Mouse (Mus musculus) lung, postnatal 36 days (tissue): ENCODE measurements around the gene Slc44a3.
"Not testable (repeated sequence)": the region's sequence is repeated elsewhere in the genome, so short reads cannot be mapped to it uniquely, and the experiment has no call there.

Experiments used
- DNase-seq: peaks from one replicate; pipeline ENCODE4 v3.0.0; 2022; ENCODE audit warnings: mixed read lengths

The Slc44a3 gene

DNA sequence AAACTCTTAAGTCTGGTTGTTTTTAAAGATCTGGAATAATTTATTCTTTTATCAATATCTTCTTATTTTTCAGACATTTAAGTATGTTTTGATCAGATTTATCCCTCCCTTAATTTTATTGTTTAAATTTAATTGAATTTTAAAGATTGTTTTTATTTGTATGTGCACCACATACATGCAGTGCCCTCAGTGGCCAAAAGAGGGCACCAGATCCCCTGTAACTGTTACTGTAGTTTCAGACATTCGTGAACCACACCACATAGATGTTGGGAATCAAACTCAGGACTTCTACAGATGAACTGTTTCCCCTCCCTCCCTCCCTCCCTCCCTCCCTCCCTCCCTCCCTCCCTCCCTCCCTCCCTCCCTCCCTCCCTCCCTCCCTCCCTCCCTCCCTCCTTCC is 18.2 kb upstream of the Slc44a3 start:
- DNase-seq = peak; percentile 77

DNA sequence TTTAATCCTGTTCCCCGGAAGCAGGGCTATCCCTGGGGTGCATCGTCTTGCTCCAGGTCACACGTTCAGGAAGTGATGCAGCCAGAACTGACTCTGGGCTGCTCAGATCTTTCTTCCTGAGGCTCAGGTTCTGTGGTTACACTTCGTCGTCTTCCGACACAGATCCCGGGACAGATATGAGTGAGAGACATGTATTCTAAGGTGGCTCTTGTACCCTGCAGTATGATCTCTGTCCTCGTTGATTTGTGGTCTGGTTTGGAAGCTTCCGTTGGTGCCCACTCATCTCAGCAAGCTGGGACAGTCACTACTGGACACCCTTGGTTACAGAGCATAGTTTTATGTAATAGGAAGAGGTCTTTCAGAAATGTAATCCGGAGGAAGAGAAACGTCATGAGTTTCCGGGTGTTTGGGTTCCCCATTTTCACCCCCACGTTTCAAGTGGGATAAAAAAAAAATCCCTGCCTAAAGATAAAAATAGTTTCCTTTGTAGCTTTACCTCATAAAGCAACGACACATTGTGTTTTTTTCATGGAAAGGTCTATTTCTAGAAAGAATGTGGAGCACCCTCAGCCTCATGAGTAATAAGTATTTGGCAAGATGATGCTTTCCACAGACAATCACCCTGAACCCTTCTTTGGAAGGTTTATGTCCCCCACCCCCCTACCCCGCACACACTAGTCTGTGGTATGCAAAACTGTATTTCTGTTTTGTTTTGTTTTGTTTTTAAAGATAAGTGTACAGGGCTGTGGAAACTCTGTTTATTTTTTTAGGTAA is 15.8 kb upstream of the Slc44a3 start:
- no peak for DNase-seq

DNA sequence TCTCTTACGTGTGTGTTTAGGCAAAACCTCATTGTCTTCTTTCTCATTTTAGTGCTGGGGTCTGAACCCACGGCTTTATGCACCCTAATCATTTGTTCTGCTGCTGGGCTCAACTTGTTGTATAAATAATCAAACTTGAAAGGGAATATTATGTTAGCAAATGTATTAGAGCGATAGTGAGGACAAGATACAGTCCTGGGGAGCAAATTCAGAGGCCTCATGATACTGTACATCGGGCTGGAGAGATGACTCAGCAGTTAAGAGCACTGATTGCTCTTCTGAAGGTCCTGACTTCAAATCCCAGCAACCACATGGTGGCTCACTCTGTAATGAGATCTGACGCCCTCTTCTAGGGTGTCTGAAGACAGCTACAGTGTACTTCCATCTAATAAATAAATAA is 8.4 kb upstream of the Slc44a3 start:
- no peak for DNase-seq

DNA sequence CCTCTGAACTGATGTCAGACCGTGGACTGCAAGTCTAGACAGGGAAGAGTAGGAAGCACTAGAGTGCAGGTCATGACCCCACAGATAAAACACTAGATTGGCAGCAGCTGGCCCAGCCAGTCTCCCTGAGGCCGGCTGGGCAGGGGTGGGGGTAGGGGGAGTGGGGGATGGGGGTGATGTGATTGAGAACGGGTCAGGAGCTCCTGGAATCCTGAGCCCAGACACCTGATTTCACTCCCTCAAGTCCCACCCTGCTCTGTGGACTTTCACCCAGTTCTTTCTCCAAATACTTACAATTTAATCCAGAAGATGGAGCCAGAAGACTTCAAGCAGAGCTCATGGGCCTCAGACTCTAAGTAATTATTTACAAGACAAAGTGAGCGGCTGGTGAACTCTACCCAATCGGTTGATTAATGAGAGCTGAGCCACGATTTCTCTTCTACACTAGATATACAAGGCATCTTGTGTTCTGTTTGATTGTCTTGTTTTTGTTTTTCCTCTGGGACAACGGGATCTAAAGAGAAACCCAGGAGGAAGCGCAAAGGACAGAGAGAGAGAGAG is 7.7 kb upstream of the Slc44a3 start:
- peak; percentile 38 for DNase-seq

DNA sequence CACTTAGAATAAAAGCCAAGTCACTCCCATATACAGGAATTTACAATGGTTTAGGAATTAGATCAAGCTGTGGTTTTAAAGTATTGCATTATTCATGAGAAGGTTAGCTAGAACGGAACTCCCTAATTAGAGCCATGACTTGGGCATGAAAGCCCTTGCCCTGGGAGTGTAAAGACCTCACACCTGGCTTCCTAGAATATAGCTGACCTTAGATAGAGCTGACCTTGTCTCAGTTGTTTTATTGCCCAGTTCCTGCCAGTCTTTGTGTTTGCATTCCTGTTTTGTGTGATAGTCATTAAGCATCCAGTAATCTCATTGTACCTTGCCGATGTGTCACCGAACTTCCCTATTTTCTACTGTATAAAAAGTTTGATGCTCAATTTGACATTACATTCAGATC is 6.6 kb upstream of the Slc44a3 start:
- DNase-seq = not testable (repeated sequence)

DNA sequence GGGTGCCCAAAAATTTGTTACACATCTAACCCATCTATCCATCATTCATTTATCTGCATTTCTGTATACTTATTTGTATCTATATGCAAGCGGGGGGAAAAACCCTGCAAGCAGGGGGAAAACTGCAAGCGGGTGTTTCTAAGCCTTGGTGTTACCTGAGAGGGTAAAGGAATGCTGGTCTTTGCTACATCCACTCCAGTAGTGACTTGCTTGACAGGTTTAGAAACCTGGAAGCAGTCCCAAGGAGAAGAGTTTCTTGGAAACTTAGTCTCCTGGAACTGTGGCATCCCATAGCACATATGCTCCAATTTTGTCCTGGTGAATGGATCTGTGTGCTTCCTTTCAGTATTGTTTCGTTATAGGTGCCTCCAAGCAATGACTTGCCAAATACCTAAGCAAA is 5.8 kb upstream of the Slc44a3 start:
- DNase-seq = peak; percentile 81

DNA sequence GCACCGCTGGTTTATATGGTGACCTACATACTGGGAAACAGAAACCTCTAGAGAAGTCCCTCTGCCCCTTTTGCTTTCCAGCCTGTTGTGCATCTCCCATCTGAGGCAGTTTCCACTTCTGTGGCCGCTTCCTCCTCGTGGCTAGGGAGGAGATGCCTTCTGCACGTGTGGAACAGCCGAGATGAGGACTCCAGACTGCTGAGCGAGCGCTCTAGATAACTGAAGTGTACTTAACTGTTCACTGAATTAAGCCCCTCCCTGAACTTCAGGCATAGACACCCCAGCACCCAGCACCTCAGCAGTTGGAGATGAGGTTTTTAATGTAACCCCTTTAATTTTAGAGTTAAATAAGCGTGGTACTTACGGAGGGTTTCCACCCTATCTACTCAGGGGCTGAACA is 4.6 kb upstream of the Slc44a3 start:
- peak; percentile 28 for DNase-seq

DNA sequence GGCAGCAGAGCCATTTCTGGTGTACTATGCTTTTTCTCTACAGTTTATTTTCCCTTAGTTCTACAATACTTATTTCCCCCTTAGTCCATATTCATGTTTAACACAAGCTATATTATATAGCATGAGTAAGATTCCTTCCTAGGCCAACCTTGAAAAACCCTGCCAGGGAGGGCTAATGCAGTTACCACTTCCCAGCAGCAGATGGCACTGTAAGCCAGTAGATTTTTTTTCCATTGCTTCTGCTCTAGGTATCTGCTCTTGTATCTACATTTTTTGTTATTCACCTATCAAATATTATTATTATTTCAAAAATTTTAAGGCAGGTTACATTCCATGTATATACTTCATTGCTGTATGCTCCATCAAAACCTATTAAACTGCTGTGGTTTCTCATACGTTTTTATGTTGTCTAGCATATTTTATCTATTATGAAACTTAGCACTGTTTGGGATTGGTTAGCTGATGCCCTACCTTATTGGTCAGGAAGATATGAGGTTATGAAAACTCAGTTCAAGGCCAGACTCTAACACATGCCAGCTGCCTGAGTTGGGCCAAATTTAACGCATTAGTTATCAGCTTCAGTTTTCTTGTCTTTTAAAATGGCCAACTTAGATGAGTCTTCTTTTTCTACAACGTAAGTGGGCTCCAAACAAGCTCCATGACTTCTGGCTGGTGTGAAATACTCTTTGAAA is 3.8 kb upstream of the Slc44a3 start:
- DNase-seq = peak; percentile 46

DNA sequence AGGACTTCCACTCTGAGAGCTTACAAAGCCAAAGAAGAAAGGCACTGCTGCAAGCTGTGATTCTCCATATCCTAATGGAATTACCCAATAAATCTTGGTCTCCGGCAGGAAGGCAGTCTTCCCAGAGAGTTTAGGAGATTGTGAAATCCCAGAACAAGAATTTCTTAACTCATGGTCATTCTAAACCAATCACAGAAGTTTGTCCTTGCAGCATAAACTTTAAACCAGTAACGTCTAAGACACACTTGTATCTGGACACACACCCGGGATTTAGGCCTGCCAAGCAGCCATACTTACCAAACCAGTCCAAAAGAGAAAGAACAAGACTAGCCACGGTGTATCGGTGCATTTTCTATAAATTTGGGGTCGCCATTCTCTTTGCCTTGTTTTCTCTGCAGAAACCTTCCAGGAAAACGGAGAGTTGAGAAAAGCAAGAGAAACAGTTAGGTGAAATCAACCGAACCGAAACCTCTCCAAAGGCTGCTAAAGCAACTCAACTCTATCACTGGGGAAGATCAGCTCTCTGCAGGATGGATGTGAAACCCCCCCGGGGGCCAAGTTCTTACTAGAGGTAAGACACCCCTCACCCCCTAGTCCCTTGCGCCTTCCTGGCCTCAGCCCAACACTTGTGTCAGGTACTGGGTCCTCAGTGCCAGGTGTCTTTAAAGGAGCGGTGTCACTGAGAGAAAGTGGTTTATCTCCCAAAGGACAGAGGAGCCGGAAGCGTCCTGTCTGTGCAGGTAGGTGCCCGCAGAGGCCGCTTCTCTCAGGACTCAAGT is 645 bp downstream of the Slc44a3 start:
- DNase-seq = peak; percentile 62

DNA sequence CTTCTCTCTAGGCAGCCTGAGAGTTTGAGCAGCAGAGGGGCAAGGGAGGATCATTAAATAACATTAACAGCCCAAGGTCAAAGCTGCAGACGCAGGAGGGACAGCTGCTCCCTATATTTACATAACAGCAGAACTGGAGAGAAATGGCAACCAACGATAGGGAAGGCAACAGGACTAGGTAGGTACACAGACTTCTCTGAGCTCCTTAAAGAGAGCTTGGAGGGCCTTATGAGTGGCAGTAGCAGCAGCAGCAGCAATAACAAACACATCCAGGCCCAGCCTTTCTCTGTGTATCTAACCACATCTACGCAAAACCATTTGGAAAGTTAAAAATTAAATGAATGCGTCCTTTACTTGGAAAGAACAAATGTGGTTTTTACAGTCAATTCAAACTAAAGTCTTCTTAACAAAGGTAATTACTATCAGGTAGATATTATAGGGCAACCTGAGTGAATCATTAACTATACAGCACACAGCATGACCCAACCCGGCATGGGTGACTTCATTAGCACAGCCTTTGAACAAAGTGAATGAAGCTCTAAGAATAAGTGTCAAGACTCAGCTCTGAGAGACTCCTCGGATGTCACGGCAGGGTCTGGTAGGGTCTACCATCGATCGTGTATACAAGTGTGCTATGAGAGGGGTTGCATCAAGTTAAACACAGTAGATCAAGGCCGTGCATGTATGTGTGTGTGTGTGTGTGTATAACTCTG is 1.5 kb downstream of the Slc44a3 start:
- peak; percentile 59 for DNase-seq

DNA sequence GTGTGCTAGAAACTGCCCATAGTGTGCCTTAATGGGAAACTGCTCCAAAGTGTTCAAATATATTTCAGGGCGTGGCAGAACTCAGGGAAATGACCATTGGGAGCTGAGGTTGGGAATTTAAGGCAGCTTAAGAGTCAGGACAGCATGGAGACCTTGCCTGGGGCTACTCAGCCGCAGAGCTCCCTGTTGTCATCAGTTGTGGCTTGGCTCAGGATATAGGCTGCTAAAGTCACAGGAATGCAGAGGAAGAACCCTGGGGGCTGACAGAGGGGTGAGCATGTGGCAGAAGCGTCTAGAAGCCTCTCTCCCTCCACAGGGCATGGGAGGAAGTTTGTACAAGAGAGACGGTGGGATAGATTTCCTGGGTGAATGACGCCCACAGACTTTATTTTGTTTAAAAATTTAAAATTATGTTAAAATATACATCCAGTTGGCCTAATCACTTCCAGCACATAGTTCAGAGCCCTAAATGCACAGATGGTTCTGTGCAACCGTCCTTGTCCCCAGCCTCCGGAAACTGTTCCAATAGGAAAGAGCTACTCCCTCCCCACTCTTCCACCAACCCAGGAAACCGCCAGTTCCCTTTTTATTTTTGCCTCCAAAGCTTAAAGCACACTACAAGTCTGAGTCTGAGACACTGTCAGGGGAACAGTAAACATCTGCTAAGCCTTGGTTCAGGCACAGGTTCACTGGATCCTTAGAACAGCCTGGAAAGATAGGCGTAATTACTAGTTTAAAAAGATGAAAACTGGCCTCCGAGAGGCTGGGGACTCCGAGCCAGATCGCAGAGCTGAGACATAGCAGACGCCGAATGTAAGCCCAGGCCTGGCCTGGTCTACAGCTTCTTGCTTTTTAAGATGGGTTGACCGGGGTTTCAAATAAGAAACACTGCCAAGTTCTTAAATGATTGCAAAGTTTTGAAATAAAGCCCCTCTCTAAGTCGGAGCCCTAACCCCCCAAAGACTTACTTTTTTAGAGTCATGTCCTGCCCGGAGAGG is 5.8 kb downstream of the Slc44a3 start:
- no peak for DNase-seq

DNA sequence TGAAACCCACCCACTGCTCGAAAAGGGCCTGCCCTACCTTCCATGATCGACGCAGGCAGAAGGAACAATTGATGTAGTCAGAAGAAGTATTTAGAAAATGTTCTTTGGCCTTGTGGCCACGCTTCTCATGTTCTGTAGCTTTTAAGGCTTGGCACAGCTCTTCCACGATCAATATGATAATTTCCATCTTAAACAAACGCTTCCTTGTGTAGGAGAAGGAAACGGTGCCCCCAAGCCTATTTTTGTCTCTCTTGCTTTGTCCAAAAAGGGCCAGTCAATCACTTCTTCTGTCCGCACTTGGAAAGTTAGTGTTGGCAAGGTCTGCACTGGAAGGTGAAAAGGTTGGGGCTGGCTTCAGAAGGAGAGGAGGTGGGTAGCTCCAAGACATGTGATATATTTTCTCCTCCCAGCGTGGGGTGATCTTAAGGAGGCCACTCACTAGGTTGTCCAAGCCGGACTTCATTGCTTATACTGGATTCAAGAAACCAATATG is 10.5 kb downstream of the Slc44a3 start:
- no peak for DNase-seq

DNA sequence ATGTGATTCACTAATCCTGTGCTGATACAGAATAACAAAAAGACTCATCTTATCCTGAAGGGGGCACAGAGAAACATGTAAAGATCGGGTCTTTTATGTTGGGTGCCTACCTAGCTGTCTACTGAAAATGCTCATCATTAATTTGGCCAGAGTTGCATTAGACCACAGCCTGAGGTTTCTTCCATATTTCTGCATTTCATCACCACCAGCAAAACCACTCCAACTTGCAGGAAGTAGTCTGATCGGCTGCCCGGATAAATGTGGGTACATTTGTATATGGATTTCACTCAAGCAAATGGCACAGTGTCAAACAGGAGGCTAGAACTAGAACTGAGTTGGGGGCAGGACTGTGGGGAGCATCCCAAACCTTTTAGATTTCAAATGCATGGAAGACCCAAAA is 11.1 kb downstream of the Slc44a3 start:
- no peak for DNase-seq

DNA sequence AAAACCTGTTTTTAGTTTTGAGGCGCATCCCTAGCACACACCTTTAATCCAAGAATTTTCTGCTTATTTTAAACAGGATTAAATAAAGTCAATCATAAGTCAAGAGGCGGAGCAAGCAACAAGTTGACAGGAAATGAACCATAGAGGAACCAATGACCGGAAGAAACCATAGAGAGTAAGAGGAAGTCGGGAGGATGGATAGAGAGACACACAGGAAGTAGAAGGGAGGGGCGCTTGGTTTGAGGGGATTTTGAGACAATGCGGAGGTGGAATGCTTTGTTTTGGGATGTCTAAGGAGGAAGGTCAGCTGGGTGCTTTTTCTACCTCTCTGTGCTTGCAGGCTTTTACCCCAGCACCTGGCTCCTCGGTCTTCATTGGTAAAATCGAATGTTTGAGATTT is 15.2 kb downstream of the Slc44a3 start:
- no peak for DNase-seq

DNA sequence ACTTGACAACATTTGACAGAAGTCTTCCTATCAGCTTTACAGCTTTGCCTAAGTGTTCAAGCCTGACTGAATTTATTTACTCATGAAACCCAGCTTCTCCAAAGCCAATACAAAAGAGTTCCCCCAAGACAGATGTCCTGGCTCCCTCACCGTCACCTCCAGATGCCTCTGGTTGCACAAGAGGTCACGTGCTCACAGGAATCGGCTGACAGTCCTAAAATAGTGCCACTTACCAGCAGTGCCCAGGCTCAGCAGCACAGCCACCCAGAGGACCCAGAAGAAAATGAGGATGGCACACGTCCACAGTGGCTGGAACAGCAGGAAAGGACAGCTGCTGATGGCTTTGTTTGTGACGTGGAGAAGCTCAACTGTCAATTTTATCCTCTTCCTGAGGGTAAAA is 23.1 kb downstream of the Slc44a3 start:
- DNase-seq = peak; percentile 19

DNA sequence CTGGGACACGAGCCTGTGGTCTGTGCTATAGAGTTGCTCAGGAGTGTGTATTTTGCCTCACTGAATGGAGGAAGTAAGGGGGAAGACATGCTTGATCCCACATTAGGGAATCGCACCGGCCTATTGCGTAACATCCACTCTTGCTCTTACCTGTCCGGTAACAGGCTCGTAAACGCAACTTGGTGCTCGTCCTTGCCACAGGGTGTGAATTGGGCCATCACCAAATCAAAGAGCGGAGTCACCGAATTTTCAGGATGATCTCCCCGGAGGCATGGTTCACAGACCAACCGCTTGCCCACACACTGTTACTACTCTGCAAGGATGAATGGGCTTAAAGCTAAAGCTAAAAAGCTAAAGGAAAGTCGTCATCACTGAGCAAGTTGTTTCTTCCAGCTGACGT is 24.5 kb downstream of the Slc44a3 start:
- DNase-seq = peak; percentile 22

DNA sequence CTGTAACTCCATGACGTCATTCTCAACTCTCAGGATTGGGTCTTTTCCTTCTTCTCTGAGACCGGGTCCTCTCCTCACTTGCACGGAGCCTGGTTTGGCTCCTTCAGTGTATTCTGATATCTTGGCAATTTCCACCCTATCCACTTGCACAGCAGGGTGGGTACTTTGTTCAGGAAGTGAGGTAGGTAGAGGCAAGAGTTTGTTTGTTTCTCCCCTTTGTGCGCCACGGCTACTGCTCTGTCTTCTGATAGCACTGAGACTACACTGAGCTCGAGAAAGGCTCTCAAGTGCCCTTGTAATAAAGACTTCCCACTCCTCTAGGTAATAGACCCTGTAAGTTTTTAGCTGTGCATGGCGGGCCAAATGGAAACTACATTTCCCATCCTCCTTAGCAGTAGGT is 25.4 kb downstream of the Slc44a3 start:
- no peak for DNase-seq

DNA sequence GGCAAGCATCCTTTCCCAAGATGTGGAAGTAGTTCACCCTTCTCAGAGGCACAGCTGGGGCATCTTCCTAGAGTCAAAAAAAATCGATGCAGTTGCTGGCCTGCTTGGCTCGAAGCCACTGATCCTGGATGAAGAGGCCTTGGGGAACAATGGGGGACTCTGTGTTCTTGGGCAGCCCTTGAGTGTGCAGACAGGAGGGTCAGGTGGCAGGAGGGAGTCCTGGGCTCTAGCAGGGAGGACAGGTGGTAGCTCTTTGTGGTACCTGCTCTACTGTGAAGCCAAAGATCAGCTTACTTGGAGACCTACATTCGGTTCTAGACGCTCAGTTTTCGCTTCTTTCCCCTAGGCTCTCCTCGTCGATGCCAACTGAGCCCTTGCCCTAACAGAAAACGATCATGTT is 26.0 kb downstream of the Slc44a3 start:
- no peak for DNase-seq

DNA sequence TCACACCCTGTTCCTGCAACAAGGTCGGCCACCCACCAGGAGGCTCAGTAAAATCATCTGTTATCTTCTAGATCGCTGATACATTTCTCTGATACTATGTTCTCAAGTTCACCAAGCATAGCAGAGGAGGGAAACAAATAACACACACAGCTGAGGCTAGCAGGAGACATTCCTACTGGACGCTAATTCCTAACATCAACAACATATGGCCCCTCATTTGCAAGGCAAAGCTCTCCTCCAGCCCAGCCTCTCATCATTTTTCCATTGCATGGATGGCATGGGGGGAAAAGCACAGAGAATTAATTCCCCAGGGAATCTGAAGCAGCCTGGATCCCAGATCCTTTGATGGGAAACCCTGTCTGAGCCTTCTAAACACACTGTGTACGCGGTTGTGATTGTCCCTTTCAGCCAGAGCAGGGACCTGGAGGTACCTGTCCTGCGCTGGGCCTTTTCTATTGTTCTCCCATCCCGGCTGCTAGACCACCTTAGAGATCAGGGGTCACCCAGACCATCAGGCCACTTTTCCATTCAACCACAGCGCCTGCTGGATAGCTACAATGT is 27.2 kb downstream of the Slc44a3 start:
- no peak for DNase-seq

DNA sequence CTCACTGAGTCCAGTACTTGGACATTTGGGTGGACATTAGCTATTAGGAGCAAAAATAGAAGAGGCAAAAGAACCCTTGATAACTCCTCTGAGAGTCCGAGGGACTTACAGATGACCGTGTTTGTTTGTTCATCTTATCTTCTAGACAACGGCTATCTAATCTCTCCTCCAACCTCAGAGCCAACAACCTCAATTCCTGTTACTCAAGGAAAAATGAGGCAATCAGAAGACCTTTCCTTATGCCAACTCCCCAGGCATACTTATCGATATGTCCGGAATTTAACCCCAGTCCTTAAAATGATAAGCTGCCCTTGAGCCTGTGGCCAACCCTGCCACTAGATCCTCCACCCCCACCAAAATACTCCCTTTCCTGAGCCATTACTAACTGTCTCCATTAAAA is 31.5 kb downstream of the Slc44a3 start:
- no peak for DNase-seq

DNA sequence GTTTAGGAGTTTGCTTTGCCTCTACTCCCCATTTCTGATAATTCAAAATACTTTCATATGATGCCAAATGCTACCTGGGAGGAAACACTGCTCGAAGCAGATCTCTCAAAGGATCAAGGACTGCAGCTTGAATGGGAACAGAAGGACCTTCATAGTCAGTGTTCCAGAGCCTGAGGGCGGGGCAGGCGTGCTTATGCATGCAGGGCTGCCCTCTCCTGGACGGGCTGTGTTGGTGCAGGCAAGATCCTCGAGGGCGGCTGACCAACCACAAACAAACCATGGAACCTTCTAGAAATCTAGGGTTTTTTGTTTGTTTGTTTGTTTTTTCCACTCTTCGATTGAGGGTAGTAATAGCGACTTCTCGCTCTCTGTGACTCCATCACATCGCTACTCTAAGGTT is 32.0 kb downstream of the Slc44a3 start:
- peak; percentile 91 for DNase-seq
